Mouse (Mus musculus): ENCODE measurements around the gene Apopt1. TPM values are rescaled to one million over a fixed set of nuclear protein-coding genes. Genes with fewer than 3 reads are reported as not detected.

Gene Apopt1
- polyA plus RNA-seq, 1 experiment from 2014 or later, result 57.8 TPM

DNA sequence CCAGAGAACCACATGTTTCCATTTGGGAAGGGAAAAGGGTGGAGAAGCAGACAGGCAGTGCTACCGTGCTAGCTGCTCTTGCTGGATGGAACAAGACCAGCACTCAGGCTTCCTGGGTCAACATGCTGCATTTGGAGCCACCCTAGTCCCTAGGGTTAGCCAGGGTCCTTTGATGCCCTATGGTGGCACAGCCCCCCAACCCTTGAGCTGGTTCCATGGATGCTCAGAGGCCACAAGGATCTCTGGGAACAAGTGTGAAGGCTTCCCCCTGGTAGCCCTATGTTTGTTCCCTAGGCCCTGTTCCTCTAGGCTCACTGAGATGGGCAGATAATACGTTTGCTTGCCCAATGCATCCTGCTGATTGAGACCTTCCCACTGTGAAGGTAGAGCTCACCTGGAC is 42.2 kb downstream of the Apopt1 start:
- Histone ChIP-seq H3K27me3 (peaks cover 11% of the 10 kb centered on the region), H3K9me3 (no peaks in the 10 kb centered on the region), H3K9ac (replicated peaks) (no peak overlapping the region), H3K4me2 (replicated peaks) (no peak overlapping the region), H3K4me1 (peaks cover 16% of the 10 kb centered on the region), H3K4me3 (no peak overlapping the region), H3K36me3 (no peaks in the 10 kb centered on the region), H3K27ac (replicated peaks) (no peak overlapping the region)
- 79% methylated on average over 2 of the region's 2 CpGs for WGBS
- no peak for ATAC-seq (ENCODE audit: low FRiP score, low read depth)

DNA sequence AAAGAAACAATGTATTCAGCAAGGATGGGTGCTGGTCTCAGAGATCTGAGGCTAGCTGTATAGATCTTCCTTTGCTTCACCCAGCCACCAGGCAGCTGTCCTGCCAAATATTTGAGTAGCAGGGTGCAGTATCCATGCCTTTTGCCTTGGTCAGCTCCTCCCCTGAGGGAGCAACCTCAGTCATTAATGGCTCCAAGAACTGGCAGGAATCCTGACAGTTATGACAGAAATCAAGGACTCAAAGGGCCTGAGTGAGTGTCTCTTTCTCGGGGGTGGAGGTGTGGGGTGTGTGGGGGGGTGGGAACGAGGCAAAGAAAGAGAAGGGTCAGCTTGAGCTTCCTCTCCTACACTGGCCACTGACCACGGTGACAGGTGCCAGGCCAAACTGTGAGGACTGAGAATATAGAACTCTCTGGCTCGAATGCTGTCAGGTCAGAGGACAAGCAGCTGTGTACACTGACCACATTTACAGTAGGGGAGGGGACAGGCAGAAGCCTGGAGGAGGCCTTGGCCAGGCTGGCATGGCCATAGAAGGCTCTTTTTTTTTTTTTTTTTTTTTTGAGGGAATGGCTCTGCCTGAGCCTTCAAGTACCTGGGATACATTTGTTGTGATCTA is 43.1 kb downstream of the Apopt1 start:
- no peak for ATAC-seq (ENCODE audit: low FRiP score, low read depth)

DNA sequence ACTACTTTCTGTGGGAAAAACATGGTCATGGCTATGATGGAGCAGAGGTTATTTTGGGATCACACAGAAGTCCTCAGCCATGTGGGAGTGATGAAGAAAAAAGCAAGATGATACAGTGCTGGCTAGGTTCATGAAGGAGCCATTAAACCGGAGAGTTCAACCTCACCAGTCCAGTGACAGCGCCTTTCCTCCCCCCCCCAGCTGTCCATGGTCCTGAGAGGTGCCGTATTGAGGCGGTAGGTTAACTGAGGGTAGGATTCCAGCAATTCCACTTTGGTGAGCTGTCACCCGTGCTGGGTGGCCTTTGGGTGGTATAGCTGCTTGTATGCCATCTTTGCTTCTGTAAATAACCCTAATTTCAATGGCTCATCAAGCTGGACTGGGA is 43.6 kb downstream of the Apopt1 start:
- H3K27me3 ChIP-seq, result peaks cover 11% of the 10 kb centered on the region
- H3K36me3 ChIP-seq, result no peaks in the 10 kb centered on the region
- ATAC-seq (ENCODE audit: low FRiP score, low read depth), result no peak
- H3K27ac ChIP-seq (replicated peaks), result no peak overlapping the region
- no peaks in the 10 kb centered on the region for H3K9me3 ChIP-seq
- H3K9ac ChIP-seq (replicated peaks), result no peak overlapping the region
- H3K4me2 ChIP-seq (replicated peaks), result no peak overlapping the region
- 52% methylated on average over 5 of the region's 5 CpGs for WGBS
- H3K4me1 ChIP-seq, result peaks cover 28% of the 10 kb centered on the region
- no peak overlapping the region for H3K4me3 ChIP-seq

More for the DNA sequence above, 43.1 kb downstream of the Apopt1 start:
- WGBS, result 69% methylated on average over 4 of the region's 4 CpGs
- no peak overlapping the region for H3K4me2 ChIP-seq (replicated peaks)
- peaks cover 11% of the 10 kb centered on the region for H3K27me3 ChIP-seq
- H3K4me3 ChIP-seq, result no peak overlapping the region
- no peak overlapping the region for H3K9ac ChIP-seq (replicated peaks)
- peaks cover 25% of the 10 kb centered on the region for H3K4me1 ChIP-seq
- H3K36me3 ChIP-seq, result no peaks in the 10 kb centered on the region
- H3K27ac ChIP-seq (replicated peaks), result no peak overlapping the region
- no peaks in the 10 kb centered on the region for H3K9me3 ChIP-seq

DNA sequence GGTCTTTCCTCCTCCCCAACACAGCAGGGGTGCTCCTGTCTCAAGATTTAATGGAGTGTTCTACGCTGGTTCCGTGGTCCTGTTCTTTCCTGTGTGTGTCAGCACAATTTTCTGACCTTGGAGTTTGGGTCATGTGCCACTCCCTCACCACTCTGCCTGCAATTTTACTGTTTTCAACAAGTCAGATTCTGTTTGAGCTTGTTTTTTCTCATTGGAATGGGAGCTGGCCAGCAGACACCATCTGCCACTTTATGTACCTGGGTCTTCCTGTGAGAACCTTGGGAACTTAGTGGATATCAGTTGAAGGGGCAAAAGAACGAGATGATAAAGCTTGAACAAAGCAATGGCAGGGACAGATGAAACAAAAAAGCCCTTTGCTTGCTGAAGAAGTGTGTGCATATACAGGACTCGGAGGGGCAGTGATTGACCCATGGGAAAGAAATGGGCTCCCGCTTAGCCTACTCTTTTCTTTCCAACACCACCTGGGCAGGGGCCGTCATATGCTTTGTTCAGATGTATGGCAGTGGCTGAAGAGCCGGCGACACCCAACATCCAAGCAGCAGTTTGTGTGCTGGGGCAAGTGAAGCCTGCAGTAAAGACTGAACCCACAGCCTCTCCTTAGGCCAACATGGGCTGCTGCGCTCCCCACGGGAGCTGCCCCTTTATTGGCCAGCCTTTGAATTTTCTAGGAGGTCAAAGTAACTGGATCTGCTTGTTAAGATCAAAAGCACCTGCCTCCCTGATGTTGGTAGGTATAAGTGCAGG is 44.7 kb downstream of the Apopt1 start:
- H3K36me3 ChIP-seq, result peaks cover 3% of the 10 kb centered on the region; the same call in 1 of the 2 replicates
- peak overlapping the region; percentile 97 for H3K9ac ChIP-seq (replicated peaks)
- peaks cover 11% of the 10 kb centered on the region for H3K27me3 ChIP-seq
- H3K4me2 ChIP-seq (replicated peaks), result peak overlapping the region; percentile 78
- H3K27ac ChIP-seq (replicated peaks), result peak overlapping the region; percentile 96
- WGBS, result 54% methylated on average over 10 of the region's 10 CpGs
- H3K9me3 ChIP-seq, result no peaks in the 10 kb centered on the region
- H3K4me1 ChIP-seq, result peaks cover 39% of the 10 kb centered on the region
- ATAC-seq (ENCODE audit: low FRiP score, low read depth), result no peak
- peak overlapping the region; percentile 84 for H3K4me3 ChIP-seq

DNA sequence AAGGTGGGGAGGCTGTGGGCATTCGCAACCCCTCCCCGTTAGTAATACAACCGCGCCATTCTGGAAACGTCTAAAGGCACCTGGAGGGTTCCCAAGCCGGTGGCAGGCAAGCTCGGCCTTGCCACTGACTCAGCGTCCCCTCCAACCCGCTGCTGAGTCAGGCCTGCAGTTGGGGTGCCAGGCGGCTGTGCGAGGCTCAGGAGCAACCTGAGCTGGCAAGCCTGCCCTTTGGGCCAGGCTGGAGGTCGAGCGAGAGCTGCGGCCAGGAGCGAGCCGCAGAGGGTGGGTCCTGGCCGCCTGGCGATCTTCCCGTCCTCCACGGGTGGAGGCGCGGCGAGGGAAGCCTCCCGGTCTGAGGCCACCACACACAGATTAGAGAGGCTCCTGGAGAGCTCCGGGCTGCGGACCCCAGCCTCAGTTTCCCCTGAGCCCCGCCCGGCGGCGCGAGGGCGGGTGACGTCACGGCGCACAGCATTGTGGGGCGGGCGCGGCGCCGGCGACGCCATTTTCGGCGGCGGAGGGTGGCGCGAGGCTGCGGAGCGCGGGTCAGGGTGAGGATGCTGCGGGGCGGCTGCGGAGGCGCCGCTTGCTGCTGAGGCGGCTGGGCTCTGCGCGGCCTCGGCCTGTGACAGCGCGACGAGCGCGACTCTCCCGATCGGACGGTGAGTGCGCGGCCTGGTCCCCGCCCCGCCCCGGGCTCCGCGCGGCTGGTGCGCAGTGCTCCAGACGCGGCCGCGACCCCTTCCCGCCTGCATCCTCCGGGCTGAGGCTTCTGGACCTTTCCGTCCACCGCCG is 45.5 kb downstream of the Apopt1 start, which contains the start of gene Klc1:
Gene Klc1, plus strand, starts transcription at position 469 of the 795 bp plus-strand sequence.
- Histone ChIP-seq H3K4me2 (replicated peaks) (peak within 1 kb of the TSS; percentile 78), H3K9ac (replicated peaks) (peak within 1 kb of the TSS; percentile 97), H3K9me3 (no peaks in the 10 kb centered on the region), H3K4me3 (peak within 1 kb of the TSS; percentile 84), H3K27me3 (peaks cover 11% of the 10 kb centered on the region), H3K36me3 (peaks cover 11% of the 10 kb centered on the region; the same call in 1 of the 2 replicates), H3K27ac (replicated peaks) (peak within 1 kb of the TSS; percentile 96), H3K4me1 (peaks cover 39% of the 10 kb centered on the region)
- WGBS, result 1% methylated on average over 42 of the region's 85 CpGs
- peak; percentile 81 for ATAC-seq (ENCODE audit: low FRiP score, low read depth)

DNA sequence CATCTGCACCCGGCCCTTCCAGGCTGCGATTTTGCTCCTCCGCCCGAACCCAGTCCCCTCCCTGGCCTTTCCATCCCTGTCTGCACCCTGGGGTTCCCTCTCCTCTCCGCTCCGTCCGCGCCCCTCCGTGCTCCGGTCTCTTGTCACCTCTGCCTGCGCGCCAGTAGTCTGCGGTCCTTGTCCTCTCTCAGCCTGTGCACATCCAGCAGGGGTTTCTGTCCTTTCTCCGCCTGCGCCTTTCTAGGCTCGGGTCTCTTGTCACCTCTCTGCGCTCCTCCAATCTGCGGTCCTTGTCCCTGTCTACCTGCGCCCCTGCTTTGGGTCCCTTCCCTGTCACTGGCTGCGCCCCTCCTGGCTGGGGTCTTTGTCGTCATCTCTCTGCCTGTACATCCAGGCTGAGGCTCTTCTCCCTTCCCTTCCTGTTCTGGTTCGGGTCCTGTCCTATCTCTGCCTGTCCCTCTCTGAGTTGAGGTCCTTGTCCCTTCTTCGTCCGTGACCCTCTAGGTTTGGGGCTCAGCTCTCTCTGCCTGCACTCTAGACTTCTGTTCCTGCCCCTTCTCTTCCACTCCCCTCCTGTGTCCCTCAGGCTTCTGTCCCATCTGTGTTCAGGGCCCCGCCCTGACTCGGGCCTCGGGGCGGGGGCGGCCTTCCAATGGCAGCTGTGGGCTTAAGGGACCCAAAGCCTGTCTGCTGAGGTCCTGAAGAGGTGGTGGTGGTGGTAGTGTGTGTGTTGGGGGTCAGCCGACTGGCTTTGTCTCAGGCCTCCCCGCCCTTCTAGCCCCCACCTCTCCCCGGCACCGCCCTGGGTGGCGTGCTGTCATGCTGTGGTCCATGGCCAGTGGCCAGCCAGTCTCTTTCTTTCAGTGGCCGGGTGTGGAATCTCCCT is 46.4 kb downstream of the Apopt1 start:
- H3K27ac ChIP-seq (replicated peaks), result peak overlapping the region; percentile 96
- 1% methylated on average over 35 of the region's 35 CpGs for WGBS
- peak overlapping the region; percentile 97 for H3K9ac ChIP-seq (replicated peaks)
- peaks cover 11% of the 10 kb centered on the region; the same call in 1 of the 2 replicates for H3K36me3 ChIP-seq
- peak overlapping the region; percentile 84 for H3K4me3 ChIP-seq
- H3K4me2 ChIP-seq (replicated peaks), result peak overlapping the region; percentile 78
- H3K27me3 ChIP-seq, result peaks cover 11% of the 10 kb centered on the region
- H3K4me1 ChIP-seq, result peaks cover 39% of the 10 kb centered on the region
- H3K9me3 ChIP-seq, result no peaks in the 10 kb centered on the region
- ATAC-seq (ENCODE audit: low FRiP score, low read depth), result peak; percentile 53

DNA sequence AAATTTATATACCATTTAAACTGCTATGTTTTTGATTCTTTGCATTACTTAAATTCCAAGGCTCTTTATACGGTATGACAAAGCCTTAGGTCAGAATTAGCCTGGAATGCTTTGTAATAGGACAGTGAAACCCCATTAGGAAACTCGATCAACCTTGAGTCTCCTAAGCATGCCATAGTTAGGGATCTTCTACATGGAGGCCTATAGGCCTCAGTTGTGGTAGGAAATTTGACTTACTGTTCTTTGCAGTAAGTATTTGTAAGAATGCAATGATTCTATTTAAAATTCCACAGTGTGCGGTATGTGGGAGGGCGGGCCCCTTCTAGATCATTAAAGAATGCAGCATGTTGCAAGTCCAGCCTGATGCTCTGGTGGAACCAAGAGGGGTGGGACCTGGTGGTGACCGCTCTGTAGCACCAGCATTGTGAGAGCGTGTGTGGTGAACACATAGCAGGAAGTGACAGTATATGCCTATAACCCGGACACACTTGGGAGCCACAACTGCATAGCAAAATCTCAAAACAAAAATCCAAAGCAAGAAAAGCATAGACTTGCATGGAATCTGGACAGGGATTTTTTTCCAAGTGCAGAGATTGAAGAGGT is 47.3 kb downstream of the Apopt1 start:
- no peak for ATAC-seq (ENCODE audit: low FRiP score, low read depth)
- Histone ChIP-seq H3K4me1 (peaks cover 43% of the 10 kb centered on the region), H3K27me3 (peaks cover 11% of the 10 kb centered on the region), H3K4me3 (peak overlapping the region; percentile 84), H3K9me3 (no peaks in the 10 kb centered on the region), H3K4me2 (replicated peaks) (peak overlapping the region; percentile 78), H3K9ac (replicated peaks) (peak overlapping the region; percentile 97; the same call in 1 of the 2 replicates), H3K27ac (replicated peaks) (no peak overlapping the region), H3K36me3 (peaks cover 11% of the 10 kb centered on the region; the same call in 1 of the 2 replicates)
- 77% methylated on average over 7 of the region's 7 CpGs for WGBS

DNA sequence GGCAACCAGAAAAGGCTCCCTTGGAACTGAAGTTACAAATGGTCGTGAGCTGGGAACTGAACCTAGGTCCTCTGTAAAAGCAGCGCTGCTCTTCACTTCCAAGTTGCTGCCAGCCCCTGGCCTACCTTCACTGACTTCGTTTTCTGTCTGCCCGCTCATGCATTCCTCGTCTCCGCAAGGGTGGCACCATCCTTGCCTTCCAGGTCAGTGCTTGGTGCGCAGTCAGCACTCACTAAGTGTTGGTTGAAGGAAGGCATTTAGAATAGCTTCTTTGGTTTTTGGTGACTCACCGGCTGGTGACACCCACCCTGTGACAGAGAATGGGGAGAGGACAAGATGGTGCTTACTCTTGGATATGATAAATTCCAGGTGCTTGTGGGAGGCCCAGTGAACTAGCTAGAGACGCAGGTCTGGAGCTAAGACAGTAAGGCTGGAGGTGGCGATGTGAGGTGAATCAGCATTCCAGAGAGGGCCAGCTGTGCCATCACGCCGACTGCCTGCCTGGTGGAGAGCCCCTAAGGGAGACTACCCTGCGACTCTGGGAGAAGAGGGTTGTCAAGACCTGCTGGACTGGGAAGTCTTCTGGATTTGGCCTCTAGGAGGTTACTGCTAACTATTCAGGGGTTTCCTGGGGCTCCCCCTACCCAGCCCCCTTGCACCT is 49.7 kb downstream of the Apopt1 start:
- no peaks in the 10 kb centered on the region for H3K27me3 ChIP-seq
- 92% methylated on average over 13 of the region's 13 CpGs for WGBS
- H3K4me1 ChIP-seq, result peaks cover 63% of the 10 kb centered on the region
- H3K9me3 ChIP-seq, result no peaks in the 10 kb centered on the region
- no peak overlapping the region for H3K27ac ChIP-seq (replicated peaks)
- no peak overlapping the region for H3K4me2 ChIP-seq (replicated peaks)
- H3K9ac ChIP-seq (replicated peaks), result no peak overlapping the region
- H3K36me3 ChIP-seq, result peaks cover 11% of the 10 kb centered on the region; the same call in 1 of the 2 replicates
- no peak for ATAC-seq (ENCODE audit: low FRiP score, low read depth)
- no peak overlapping the region for H3K4me3 ChIP-seq

DNA sequence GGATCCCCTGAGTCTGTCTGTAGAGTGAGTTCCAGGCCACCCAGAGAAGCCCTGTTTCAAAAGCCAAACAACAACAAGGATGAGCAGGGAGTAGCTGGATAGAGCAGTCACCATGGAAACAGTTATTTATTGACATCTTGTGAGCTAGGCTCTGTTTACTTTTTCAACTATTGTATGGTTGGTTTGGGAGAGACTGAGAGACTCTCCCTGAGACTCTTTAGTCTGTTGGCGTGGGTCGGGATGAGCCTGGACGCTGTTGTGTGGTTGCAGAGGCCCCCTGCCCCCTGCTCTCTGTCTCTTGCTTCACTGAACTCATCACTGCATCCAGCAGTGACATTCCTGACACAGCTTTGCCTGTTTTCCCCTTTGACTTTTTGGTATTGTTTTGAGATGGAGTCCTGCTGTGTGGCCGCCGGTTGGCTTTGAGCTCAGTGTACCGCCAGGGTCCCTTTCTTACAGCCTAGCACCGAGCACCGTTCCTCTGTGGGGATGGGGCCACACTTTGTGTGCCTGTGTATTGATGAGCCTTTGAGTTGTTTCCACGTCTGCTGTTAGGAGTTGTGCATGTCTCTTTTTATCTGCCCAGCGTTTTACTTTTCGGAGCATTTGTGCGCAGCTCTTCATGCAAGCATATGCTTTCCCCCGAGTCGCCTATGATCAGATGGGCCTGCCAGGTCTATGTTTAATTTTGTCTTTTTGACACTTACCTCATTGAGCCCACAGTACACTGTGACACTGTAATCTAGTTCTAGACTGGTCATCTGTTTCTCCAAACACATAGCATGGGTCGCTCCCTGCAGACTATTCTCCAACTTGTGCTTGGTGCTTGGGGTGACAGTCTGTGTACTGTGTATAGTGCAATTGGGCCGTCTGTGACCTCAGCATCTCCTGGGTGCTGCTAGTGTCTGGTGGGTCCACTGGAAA is 53.5 kb downstream of the Apopt1 start:
- H3K27ac ChIP-seq (replicated peaks), result peak overlapping the region; percentile 31
- no peak overlapping the region; the same call in 1 of the 2 replicates for H3K9ac ChIP-seq (replicated peaks)
- peaks cover 48% of the 10 kb centered on the region for H3K4me1 ChIP-seq
- H3K4me3 ChIP-seq, result no peak overlapping the region
- peak overlapping the region; percentile 35 for H3K4me2 ChIP-seq (replicated peaks)
- peak; percentile 63 for ATAC-seq (ENCODE audit: low FRiP score, low read depth)
- no peaks in the 10 kb centered on the region for H3K27me3 ChIP-seq
- peaks cover 11% of the 10 kb centered on the region; the same call in 1 of the 2 replicates for H3K36me3 ChIP-seq
- 20% methylated on average over 16 of the region's 16 CpGs for WGBS
- no peaks in the 10 kb centered on the region for H3K9me3 ChIP-seq

All from midbrain, embryonic 12.5 days (tissue).